Mouse (Mus musculus) stomach, postnatal 0 days (tissue): ENCODE results near the gene BC107364. TPM values are rescaled to one million over a fixed set of nuclear protein-coding genes. Genes with fewer than 3 reads are reported as not detected.
A peak's percentile ranks its signal among the peaks of the same experiment; 100 is the strongest.
"Not testable (repeated sequence)": the region's sequence is repeated elsewhere in the genome, so short reads cannot be mapped to it uniquely, and the experiment has no call there.

Source experiments
- ATAC-seq: fragments of 200-750 bp; cut with Nextera tagmentation; 2 replicates; pipeline ENCODE4 v1.8.0; 2017; ENCODE audit not compliant: low FRiP score, low TSS enrichment
- DNase-seq: peaks from one replicate; pipeline ENCODE4 v3.0.0-alpha.2; 2016; ENCODE audit warnings: low spot score
- H3K27ac ChIP-seq: fragments of 300-500 bp; sonication (generic); replicated peaks from 2 replicates; pipeline ENCODE4 v1.5.1; 2014; ENCODE audit warnings: mild to moderate bottlenecking, control low read depth
- H3K27me3 ChIP-seq: fragments of 300-500 bp; sonication (generic); 2 replicates; pipeline ENCODE4 v1.6.1; 2014; ENCODE audit warnings: low read length; ENCODE audit not compliant: control insufficient read depth, insufficient read depth
- H3K36me3 ChIP-seq: fragments of 300-500 bp; sonication (generic); 2 replicates; pipeline ENCODE4 v1.6.1; 2014; ENCODE audit warnings: low read length, mixed read lengths; ENCODE audit not compliant: control insufficient read depth, insufficient read depth
- H3K4me1 ChIP-seq: fragments of 300-500 bp; sonication (generic); replicated peaks from 2 replicates; pipeline ENCODE4 v1.6.1; 2014; ENCODE audit warnings: antibody characterized with exemption; ENCODE audit not compliant: control insufficient read depth, insufficient read depth
- H3K4me2 ChIP-seq: fragments of 300-500 bp; sonication (generic); replicated peaks from 2 replicates; pipeline ENCODE4 v1.6.1; 2014; ENCODE audit warnings: low read depth, mild to moderate bottlenecking, control low read depth, moderate library complexity
- H3K4me3 ChIP-seq: fragments of 300-500 bp; sonication (generic); 2 replicates; pipeline ENCODE4 v1.5.1; 2014; ENCODE audit warnings: low read depth, low read length, control low read depth
- H3K9ac ChIP-seq: fragments of 300-500 bp; sonication (generic); 2 replicates; pipeline ENCODE4 v1.6.1; 2014; ENCODE audit warnings: mild to moderate bottlenecking, low read length, control low read depth, mixed read lengths
- H3K9me3 ChIP-seq: fragments of 300-500 bp; sonication (generic); 2 replicates; pipeline ENCODE4 v1.6.1; 2016; ENCODE audit warnings: low read length; ENCODE audit not compliant: control insufficient read depth
- CTCF ChIP-seq: IDR thresholded peaks from 2 replicates; pipeline ENCODE4 v1.5.1; 2016; ENCODE audit warnings: antibody characterized with exemption, low read depth, mild to moderate bottlenecking, moderate library complexity
- EP300 ChIP-seq: optimal IDR thresholded peaks from 2 replicates; pipeline ENCODE3; 2016; ENCODE audit warnings: antibody characterized with exemption
- WGBS: fragments of 180-500 bp; shearing (Covaris S2); extraction: QIAGEN DNeasy Blood & Tissue Kit; methylation state at CpG from one replicate; pipeline ENCODE4 v1.1.7; 2014; 5-methylcytosine and 5-hydroxymethylcytosine counted together
- polyA plus RNA-seq: library from polyadenylated mRNA; unstranded; fragments of >200 nt; fragmentation: Nextera tagmentation; extraction: Ambion mirVana; gene quantifications from 2 replicates; pipeline ENCODE4 v1.2.1, GENCODE M21; 2015

BC107364 gene
- polyA plus RNA-seq, 1 experiment from 2014 or later: 0.18 TPM

- no peak for TF ChIP-seq EP300
- TF ChIP-seq CTCF: no peak
- DNase-seq (no peak), ATAC-seq (no peak)
- H3K27me3 ChIP-seq: peaks cover 3% of the 10 kb centered on the region; the same call in 1 of the 2 replicates
- H3K4me3 ChIP-seq: no peak overlapping the region
- H3K9ac ChIP-seq: no peak overlapping the region
- WGBS: 85% methylated on average over 5 of the region's 5 CpGs
- H3K4me2 ChIP-seq: no peak overlapping the region
- H3K27ac ChIP-seq: no peak overlapping the region
- H3K4me1 ChIP-seq: no peaks in the 10 kb centered on the region
- no peaks in the 10 kb centered on the region for H3K36me3 ChIP-seq
- no peaks in the 10 kb centered on the region for H3K9me3 ChIP-seq
Measured at GRCm38 (mm10) chr3:96472066-96472465, 20.0 kb upstream of the BC107364 start.

- no peak overlapping the region for H3K9ac ChIP-seq
- no peak overlapping the region for H3K4me3 ChIP-seq
- ATAC-seq (no peak), DNase-seq (no peak)
- H3K36me3 ChIP-seq: no peaks in the 10 kb centered on the region
- peaks cover 3% of the 10 kb centered on the region; the same call in 1 of the 2 replicates for H3K27me3 ChIP-seq
- no peak overlapping the region for H3K4me2 ChIP-seq
- no peaks in the 10 kb centered on the region for H3K4me1 ChIP-seq
- H3K9me3 ChIP-seq: no peaks in the 10 kb centered on the region
- 80% methylated on average over 3 of the region's 3 CpGs for WGBS
- TF ChIP-seq EP300: no peak
- no peak for TF ChIP-seq CTCF
- H3K27ac ChIP-seq: no peak overlapping the region
Measured at GRCm38 (mm10) chr3:96469626-96470025, 17.5 kb upstream of the BC107364 start.

- ATAC-seq, H3K9me3 ChIP-seq, H3K27me3 ChIP-seq, H3K9ac ChIP-seq, H3K36me3 ChIP-seq, DNase-seq, H3K27ac ChIP-seq, H3K4me2 ChIP-seq, H3K4me3 ChIP-seq, H3K4me1 ChIP-seq: not testable (repeated sequence)
- WGBS: 83% methylated on average over 3 of the region's 3 CpGs
Measured at GRCm38 (mm10) chr3:96468335-96468734, 16.2 kb upstream of the BC107364 start.

- H3K27me3 ChIP-seq: no peaks in the 10 kb centered on the region; the same call in 1 of the 2 replicates
- no peak overlapping the region for H3K27ac ChIP-seq
- no peak overlapping the region for H3K4me2 ChIP-seq
- DNase-seq: no peak
- H3K9me3 ChIP-seq: no peaks in the 10 kb centered on the region
- H3K36me3 ChIP-seq: no peaks in the 10 kb centered on the region
- H3K4me3 ChIP-seq: no peak overlapping the region
- no peaks in the 10 kb centered on the region for H3K4me1 ChIP-seq
- ATAC-seq: no peak
- WGBS: 73% methylated on average over 8 of the region's 8 CpGs
- no peak overlapping the region for H3K9ac ChIP-seq
- TF ChIP-seq EP300: no peak
- TF ChIP-seq CTCF: no peak
Measured at GRCm38 (mm10) chr3:96467641-96468040, 15.5 kb upstream of the BC107364 start.

GRCm38 (mm10) chr3:96463891-96464290, 11.8 kb upstream of the BC107364 start:
- H3K9ac ChIP-seq: no peak overlapping the region
- no peaks in the 10 kb centered on the region for H3K27me3 ChIP-seq
- no peaks in the 10 kb centered on the region for H3K36me3 ChIP-seq
- no peaks in the 10 kb centered on the region for H3K4me1 ChIP-seq
- no peak for TF ChIP-seq EP300
- 40% methylated on average over 25 of the region's 25 CpGs for WGBS
- H3K9me3 ChIP-seq: no peaks in the 10 kb centered on the region
- H3K27ac ChIP-seq: no peak overlapping the region
- ATAC-seq (no peak), DNase-seq (no peak)
- H3K4me2 ChIP-seq: no peak overlapping the region
- no peak overlapping the region for H3K4me3 ChIP-seq

GRCm38 (mm10) chr3:96460568-96460870, 8.4 kb upstream of the BC107364 start:
- H3K4me3 ChIP-seq, DNase-seq, H3K27ac ChIP-seq, H3K27me3 ChIP-seq, H3K9ac ChIP-seq, ATAC-seq, H3K9me3 ChIP-seq, H3K4me1 ChIP-seq, H3K4me2 ChIP-seq, H3K36me3 ChIP-seq: not testable (repeated sequence)
- WGBS: no CpG with 5 or more reads among the region's 19 CpGs

- H3K27me3 ChIP-seq, H3K36me3 ChIP-seq, H3K9me3 ChIP-seq, H3K27ac ChIP-seq, H3K4me3 ChIP-seq, H3K4me1 ChIP-seq, DNase-seq, H3K4me2 ChIP-seq, H3K9ac ChIP-seq: not testable (repeated sequence)
- peak; percentile 71 for ATAC-seq
- 0% methylated on average over 1 of the region's 58 CpGs for WGBS
Measured at GRCm38 (mm10) chr3:96459757-96460567, 7.9 kb upstream of the BC107364 start.

GRCm38 (mm10) chr3:96458886-96459439, 6.9 kb upstream of the BC107364 start:
- not testable (repeated sequence) for H3K4me1 ChIP-seq, H3K9me3 ChIP-seq, DNase-seq, H3K36me3 ChIP-seq, H3K9ac ChIP-seq, H3K27ac ChIP-seq, H3K4me2 ChIP-seq, H3K27me3 ChIP-seq, H3K4me3 ChIP-seq
- peak; percentile 63 for ATAC-seq
- WGBS: no CpG with 5 or more reads among the region's 48 CpGs

GRCm38 (mm10) chr3:96458008-96458407, 5.9 kb upstream of the BC107364 start:
- not testable (repeated sequence) for H3K4me1 ChIP-seq, H3K27ac ChIP-seq, H3K9ac ChIP-seq, DNase-seq, H3K9me3 ChIP-seq, H3K36me3 ChIP-seq, H3K4me2 ChIP-seq, H3K27me3 ChIP-seq, H3K4me3 ChIP-seq
- WGBS: no CpG with 5 or more reads among the region's 53 CpGs
- peak; percentile 56 for ATAC-seq
